Mouse (Mus musculus) cerebellum, adult 2 months (tissue): ENCODE results near the gene Shbg. TPM values are rescaled to one million over a fixed set of nuclear protein-coding genes. Genes with fewer than 3 reads are reported as not detected.

Experiments used
- DNase-seq, 2 experiments: peaks; one replicate each; pipeline ENCODE4 v3.0.0; 2021
- H3K27ac ChIP-seq: fragments of 200-500 bp; 2 replicates; pipeline ENCODE4 v1.5.1; 2012; ENCODE audit warnings: low read length, control low read depth, inconsistent platforms; ENCODE audit not compliant: insufficient read depth
- H3K27me3 ChIP-seq: fragments of 200-500 bp; 2 replicates; pipeline ENCODE4 v1.6.1; 2012; ENCODE audit warnings: inconsistent platforms, mild to moderate bottlenecking, low read length, moderate library complexity; ENCODE audit not compliant: control insufficient read depth, insufficient read depth
- H3K4me1 ChIP-seq: fragments of 200-500 bp; 2 replicates; pipeline ENCODE4 v1.6.1; 2011; ENCODE audit warnings: low read length; ENCODE audit not compliant: control insufficient read depth, insufficient read depth
- H3K4me3 ChIP-seq: fragments of 200-500 bp; replicated peaks from 2 replicates; pipeline ENCODE3; 2011; ENCODE audit warnings: mild to moderate bottlenecking, low read depth, low read length, control low read depth; ENCODE audit not compliant: insufficient read depth
- CTCF ChIP-seq: fragments of 200-500 bp; IDR thresholded peaks from 2 replicates; pipeline ENCODE4 v1.5.1; 2011; ENCODE audit warnings: low read depth, mild to moderate bottlenecking, control low read depth, low read length, moderate library complexity, borderline replicate concordance; ENCODE audit not compliant: insufficient read depth
- POLR2A ChIP-seq: fragments of 200-500 bp; IDR thresholded peaks from 2 replicates; pipeline ENCODE4 v1.6.1; 2011; ENCODE audit warnings: low read length, control low read depth, borderline replicate concordance; ENCODE audit not compliant: insufficient read depth
- WGBS: fragments of 180-500 bp; shearing (Covaris S2); methylation state at CpG from one replicate; pipeline ENCODE4 v1.1.7; 2018; 5-methylcytosine and 5-hydroxymethylcytosine counted together
- polyA plus RNA-seq: library from polyadenylated mRNA; depleted of rRNA; stranded (reverse); fragments of >200 nt; gene quantifications from 2 replicates; pipeline ENCODE4 v1.2.3, GENCODE M21; 2012

The Shbg gene
- polyA plus RNA-seq, 1 experiment: 0.11 TPM

DNA sequence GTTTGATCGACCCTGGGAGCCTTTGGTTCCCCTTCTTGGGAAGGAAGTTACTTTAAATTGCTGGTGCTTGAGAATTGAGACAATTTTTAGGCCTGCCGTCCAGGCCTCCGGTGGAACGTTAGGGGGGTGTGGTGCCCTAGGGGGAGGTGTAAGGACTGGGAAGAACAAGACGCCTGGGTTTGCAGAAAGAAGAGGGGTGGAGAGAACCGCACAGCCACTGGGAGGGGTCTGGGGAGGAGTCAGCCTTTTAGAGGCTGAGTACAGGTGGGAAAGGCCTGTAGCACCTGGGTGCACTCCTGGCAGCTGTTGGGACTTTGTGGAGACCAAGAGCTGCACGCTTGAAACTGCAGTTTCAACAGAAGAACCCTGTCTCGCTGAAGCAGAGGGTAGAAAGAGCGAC lies 37.1 kb upstream of the Shbg start:
- no peak overlapping the region for H3K27ac ChIP-seq
- 55% methylated on average over 9 of the region's 9 CpGs for WGBS
- TF ChIP-seq CTCF (no peak), POLR2A (no peak)
- 0 out of 2 replicates have a peak, but pooled peaks cover 5% of the 10 kb centered on the region for H3K4me1 ChIP-seq
- no peak overlapping the region for H3K4me3 ChIP-seq
- no peaks in the 10 kb centered on the region for H3K27me3 ChIP-seq
- DNase-seq: no peak

DNA sequence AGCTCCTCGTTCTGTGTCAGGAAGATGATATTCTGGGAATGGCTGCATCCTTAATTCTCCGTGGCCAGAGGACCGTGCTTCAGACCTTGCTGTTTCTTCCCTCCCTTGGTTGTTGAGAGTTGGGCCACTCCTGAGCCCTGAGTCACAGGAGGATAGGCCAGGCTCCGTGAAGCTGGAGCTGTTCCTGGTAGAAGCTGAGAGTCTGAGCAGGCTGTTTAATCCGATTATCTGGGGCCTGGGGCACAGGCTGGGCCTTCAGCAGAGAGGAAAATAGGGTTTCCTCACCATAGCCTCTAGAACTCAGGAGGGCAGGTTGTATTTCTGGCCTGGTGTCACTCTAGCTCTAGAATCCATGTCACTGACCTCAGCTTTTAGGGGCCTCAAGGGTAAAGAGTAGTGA lies 35.7 kb upstream of the Shbg start:
- DNase-seq: no peak
- TF ChIP-seq CTCF: no peak
- no peak for TF ChIP-seq POLR2A
- 60% methylated on average over 5 of the region's 5 CpGs for WGBS
- Histone ChIP-seq H3K4me1 (0 out of 2 replicates have a peak, but pooled peaks cover 5% of the 10 kb centered on the region), H3K4me3 (no peak overlapping the region), H3K27ac (no peak overlapping the region), H3K27me3 (no peaks in the 10 kb centered on the region)

DNA sequence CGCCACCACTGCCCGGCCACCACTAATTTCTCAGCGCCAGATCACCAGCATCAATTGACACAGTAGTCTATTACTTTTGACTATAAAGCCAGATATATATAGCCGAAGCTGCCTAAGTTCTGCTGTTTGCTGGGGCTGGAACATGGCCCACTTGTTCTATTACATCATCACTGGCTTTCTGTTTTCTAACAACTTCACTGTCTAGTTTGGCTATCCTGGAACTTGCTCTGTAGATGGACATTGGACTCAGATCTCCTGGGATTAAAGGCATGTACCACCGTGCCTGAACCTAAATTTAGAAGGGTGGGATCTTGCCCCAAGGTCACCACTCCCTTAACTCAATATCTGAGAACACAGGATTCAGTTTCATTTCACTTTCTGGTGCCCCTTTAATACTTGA lies 28.2 kb upstream of the Shbg start:
- no peak for DNase-seq
- Histone ChIP-seq H3K4me3 (no peak overlapping the region), H3K4me1 (no peaks in the 10 kb centered on the region), H3K27ac (no peak overlapping the region), H3K27me3 (no peaks in the 10 kb centered on the region)
- TF ChIP-seq POLR2A (no peak), CTCF (no peak)
- WGBS: 89% methylated on average over 5 of the region's 5 CpGs

DNA sequence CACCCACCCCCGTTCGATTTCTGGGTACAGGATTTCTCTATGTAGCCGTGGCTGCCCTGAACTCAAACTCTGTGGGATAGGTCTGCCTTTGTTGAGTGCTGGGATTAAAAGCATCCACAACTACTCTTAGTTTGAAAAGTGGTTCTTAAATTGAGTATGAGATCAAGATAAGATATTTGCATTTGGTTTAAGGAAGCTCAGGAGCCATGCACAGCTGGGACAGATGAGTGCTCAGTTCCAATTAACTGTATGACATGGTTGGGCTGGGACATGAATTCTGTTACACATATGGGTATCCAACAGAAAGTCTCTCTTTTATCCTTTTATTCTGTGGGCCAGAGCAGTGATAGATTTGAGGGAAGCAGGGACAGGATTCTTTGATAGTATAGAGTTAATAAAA lies 17.8 kb upstream of the Shbg start:
- H3K4me1 ChIP-seq: peaks cover 4% of the 10 kb centered on the region; the same call in 1 of the 2 replicates
- DNase-seq: no peak
- no peak overlapping the region for H3K4me3 ChIP-seq
- H3K27me3 ChIP-seq: no peaks in the 10 kb centered on the region
- no peak for TF ChIP-seq POLR2A
- H3K27ac ChIP-seq: no peak overlapping the region
- WGBS: 62% methylated on average over 3 of the region's 3 CpGs

DNA sequence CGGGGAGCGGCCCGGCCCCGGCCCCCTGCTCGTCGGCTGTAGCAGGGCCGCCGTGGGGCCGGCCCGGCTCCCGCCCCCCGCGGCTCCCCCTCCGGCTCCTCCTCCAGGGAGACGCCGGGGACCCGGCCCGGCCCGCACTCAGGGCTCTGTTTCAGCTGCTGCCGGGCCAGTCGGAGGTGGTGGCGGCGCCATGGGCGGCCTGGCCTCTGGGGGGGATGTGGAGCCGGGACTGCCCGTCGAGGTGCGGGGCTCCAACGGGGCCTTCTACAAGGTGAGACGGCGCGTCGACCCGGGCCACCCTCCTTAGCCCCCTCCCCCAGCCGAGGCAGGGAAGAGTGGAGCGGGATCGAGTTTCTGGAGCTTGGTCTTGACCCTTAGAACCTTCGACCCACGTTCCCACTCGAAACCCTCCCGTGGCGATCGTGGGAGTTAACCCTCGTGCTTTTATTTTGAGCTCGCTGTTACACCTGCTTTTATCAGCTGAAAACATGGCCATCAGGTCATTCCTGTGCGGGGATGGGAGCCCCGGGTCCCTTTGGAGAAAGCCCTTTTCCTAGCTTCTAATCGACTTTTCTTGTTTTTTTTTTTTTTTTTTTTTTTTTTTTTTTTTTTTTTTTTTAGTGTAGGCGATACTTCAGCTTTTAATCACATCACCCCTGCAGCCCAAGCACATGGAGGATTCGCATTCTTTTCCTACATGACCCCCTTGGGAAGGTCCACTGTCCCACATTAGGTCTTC lies 15.6 kb upstream of the Shbg start:
- Histone ChIP-seq H3K27ac (peak overlapping the region; percentile 43), H3K4me3 (peak overlapping the region; percentile 98), H3K27me3 (no peaks in the 10 kb centered on the region), H3K4me1 (peaks cover 4% of the 10 kb centered on the region; the same call in 1 of the 2 replicates)
- WGBS: under 1% methylated on average over 49 of the region's 50 CpGs
- TF ChIP-seq CTCF: no peak
- TF ChIP-seq POLR2A: no peak
- no peak for DNase-seq

DNA sequence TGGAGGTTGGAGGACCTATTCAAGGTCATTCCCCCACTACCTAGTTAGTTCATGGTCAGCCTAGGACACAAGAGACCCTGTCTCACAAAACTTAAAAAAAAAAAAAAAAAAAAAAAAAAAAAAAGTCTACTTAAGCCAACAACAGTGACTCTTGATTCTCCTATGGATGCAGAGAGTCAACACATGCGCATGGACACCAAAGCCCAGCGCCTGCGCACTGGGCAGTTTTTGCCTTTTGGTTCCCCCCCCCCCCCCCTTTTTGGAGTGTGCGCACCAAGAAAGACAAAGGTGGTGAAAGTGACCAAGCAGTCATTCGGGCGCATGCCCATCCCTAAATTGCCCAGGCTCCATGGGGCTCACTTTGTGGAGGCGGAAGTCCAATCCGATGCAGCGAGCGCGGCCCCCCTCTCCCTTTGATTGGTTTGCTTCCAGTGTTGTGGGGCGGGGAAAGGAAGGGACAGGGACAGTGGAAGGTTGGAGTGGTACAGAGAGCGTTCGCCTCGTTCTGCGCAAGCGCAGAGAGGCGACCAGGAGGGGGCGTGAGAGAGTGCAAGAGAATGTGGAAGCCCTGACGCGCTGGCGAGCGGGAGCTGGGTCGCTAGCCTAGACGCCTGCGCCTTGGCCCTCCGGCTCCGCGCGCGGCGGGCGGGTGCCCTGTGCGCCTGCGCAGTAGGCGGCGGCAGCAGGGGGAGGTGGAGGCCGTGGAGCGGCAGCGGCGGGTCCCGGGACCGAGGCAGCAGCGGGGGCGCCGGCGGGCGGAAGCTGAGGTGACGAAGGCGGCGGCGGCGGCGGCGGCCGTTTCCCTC lies 14.8 kb upstream of the Shbg start, which contains the start of gene Fxr2:
Gene Fxr2 (plus strand): TSS at position 707 of the 806 bp plus-strand sequence.
- TF ChIP-seq CTCF (peak; percentile 78), POLR2A (peak; percentile 59; the same call in 1 of the 2 replicates)
- under 1% methylated on average over 54 of the region's 56 CpGs for WGBS
- peak; percentile 100 for DNase-seq
- H3K4me3 ChIP-seq: peak within 1 kb of the TSS; percentile 98
- peaks cover 4% of the 10 kb centered on the region; the same call in 1 of the 2 replicates for H3K4me1 ChIP-seq
- peak within 1 kb of the TSS; percentile 43 for H3K27ac ChIP-seq
- no peaks in the 10 kb centered on the region for H3K27me3 ChIP-seq

DNA sequence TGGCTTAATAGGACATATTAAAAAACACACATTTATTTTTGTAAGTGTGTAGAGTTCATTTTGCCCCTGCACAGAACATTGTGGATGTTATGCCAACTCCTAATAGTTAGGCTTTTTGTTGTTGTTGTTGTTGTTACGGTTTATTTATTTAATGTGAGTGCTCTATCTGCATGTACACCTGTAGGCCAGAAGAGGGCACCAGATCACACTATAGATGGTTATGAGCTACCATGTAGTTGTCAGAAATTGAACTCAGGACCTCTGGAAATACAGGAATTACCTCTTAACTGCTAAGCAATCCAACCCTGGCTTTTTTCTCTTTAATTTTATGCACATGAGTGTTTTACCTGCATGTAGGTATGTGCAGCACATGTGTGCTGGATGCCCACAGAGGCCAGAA lies 12.1 kb upstream of the Shbg start:
- WGBS: 37% methylated on average over 1 of the region's 1 CpGs
- no peaks in the 10 kb centered on the region for H3K27me3 ChIP-seq
- TF ChIP-seq POLR2A (no peak), CTCF (no peak)
- H3K4me3 ChIP-seq: no peak overlapping the region
- peaks cover 5% of the 10 kb centered on the region; the same call in 1 of the 2 replicates for H3K4me1 ChIP-seq
- DNase-seq: peak in 1 of 2 experiments; percentile 31
- H3K27ac ChIP-seq: no peak overlapping the region
